Comparison of ENCODE assay signal across 28 mouse cellular contexts in the genomic region with DNA sequence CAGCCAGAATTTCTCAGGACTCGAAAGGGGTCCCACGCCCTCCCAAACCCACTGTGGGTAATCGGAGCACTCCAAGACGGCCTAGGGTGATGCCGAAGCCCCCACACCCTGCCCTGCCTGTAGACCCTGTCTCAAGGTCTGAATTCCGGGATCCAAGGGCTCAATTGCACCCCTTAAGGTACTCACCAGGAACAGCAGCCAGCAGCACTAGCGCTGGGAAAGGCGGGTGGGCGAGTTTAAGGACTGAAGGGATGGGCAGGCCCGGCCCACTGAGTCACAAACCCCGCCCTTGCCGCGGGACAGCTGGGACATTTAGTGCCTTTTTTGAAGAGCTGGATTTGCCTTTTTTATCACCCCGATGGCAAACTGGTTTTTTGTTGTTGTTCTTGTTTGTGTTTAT. TPM values are rescaled to one million over a fixed set of nuclear protein-coding genes. Genes with fewer than 3 reads are reported as not detected.
A peak's percentile ranks its signal among the peaks of the same experiment; 100 is the strongest.
DNase-seq lines count a peak whose midpoint lies in the region; ATAC-seq and TF ChIP-seq lines count a peak whose summit lies in the region.
"Had no signal": no experiment of that assay in that cellular context is flagged by ENCODE, and none has a peak within 500 bp of the region (broad histone marks: within the 10 kb centered on the region; RNA-seq: fewer than 3 reads in every experiment).

A gene (minus strand): TSS at position 214 of the 400 bp plus-strand sequence.

- H3K4me1 ChIP-seq in E14TG2a.4 (replicated peaks; ENCODE audit: low read depth, low read length): peaks cover 48% of the 10 kb centered on the region
- no peaks in the 10 kb centered on the region for H3K4me1 ChIP-seq in stomach, postnatal 0 days (replicated peaks; ENCODE audit: control insufficient read depth, insufficient read depth)
- H3K4me1 ChIP-seq: forebrain, embryonic 12.5 days; heart, embryonic 15.5 days; hindbrain, embryonic 15.5 days had no signal

- intact Hi-C loops in heart, postnatal 36 days (cut with DNase I): no loop called here

- peak; percentile 31 for DNase-seq in 3134 (ENCODE audit: extremely low read depth, insufficient read length, low spot score)
- peak; percentile 97 for DNase-seq in R1 (ENCODE audit: low read depth, low spot score)
- DNase-seq in stomach, postnatal 0 days (ENCODE audit: low spot score): no peak
- DNase-seq in left cerebral cortex, adult 9 months (ENCODE audit: low spot score in 2 of 2): no peak
- no peak for DNase-seq in heart, postnatal 36 days
- DNase-seq: adrenal gland, adult 2 months; adrenal gland, postnatal 25 days; B cell, adult 2 months; cerebellum, adult 2 months; cerebellum, postnatal 14 days; gastrocnemius, postnatal 14 days; heart, adult 2 months; heart, postnatal 14 days; kidney, adult 11 months had no signal

- peak; percentile 61 for TF ChIP-seq CTCF in E14TG2a.4 (conservative IDR thresholded peaks at IDR 0.05; ENCODE audit: low read length)
- 0 out of 2 replicates have a peak, but pooled peaks have one; percentile 21 for TF ChIP-seq CTCF in stomach, postnatal 0 days (IDR thresholded peaks at IDR 0.05; ENCODE audit: low read depth)

- H3K9me3 ChIP-seq in E14TG2a.4 (ENCODE audit: low read length): no peaks in the 10 kb centered on the region
- H3K9me3 ChIP-seq in stomach, postnatal 0 days (ENCODE audit: control insufficient read depth, low read length): no peaks in the 10 kb centered on the region
- H3K9me3 ChIP-seq: embryonic facial prominence, embryonic 13.5 days; forebrain, embryonic 12.5 days; G1E; heart, embryonic 15.5 days; hindbrain, embryonic 15.5 days had no signal

- no peaks in the 10 kb centered on the region for H3K36me3 ChIP-seq in E14TG2a.4 (ENCODE audit: insufficient read depth, low read length)
- no peaks in the 10 kb centered on the region for H3K36me3 ChIP-seq in stomach, postnatal 0 days (ENCODE audit: control insufficient read depth, insufficient read depth, low read length)
- H3K36me3 ChIP-seq: embryonic facial prominence, embryonic 13.5 days; forebrain, embryonic 12.5 days; G1E; heart, embryonic 15.5 days; hindbrain, embryonic 15.5 days had no signal

- no peak within 1 kb of the TSS for H3K27ac ChIP-seq in stomach, postnatal 0 days (replicated peaks)
- H3K27ac ChIP-seq: embryonic facial prominence, embryonic 13.5 days; forebrain, embryonic 12.5 days; heart, adult 2 months; heart, embryonic 15.5 days; hindbrain, embryonic 15.5 days had no signal

- H3K9ac ChIP-seq in stomach, postnatal 0 days (ENCODE audit: low read length): no peak within 1 kb of the TSS
- H3K9ac ChIP-seq: embryonic facial prominence, embryonic 13.5 days; forebrain, embryonic 12.5 days; heart, embryonic 15.5 days; hindbrain, embryonic 15.5 days had no signal

- ATAC-seq in stomach, postnatal 0 days (ENCODE audit: low FRiP score, low TSS enrichment): no peak
- ATAC-seq: CD4-positive, CD25-positive, alpha-beta regulatory T cell, adult 4 months; forebrain, embryonic 16.5 days; inflammation-experienced regulatory T-cells, adult 6 months had no signal

- 47% methylated on average over 14 of the region's 14 CpGs for WGBS in stomach, postnatal 0 days

- H3K4me3 ChIP-seq in E14TG2a.4 (replicated peaks; ENCODE audit: low read length): peak within 1 kb of the TSS; percentile 64
- H3K4me3 ChIP-seq in stomach, postnatal 0 days (ENCODE audit: low read depth, low read length): no peak within 1 kb of the TSS
- H3K4me3 ChIP-seq: embryonic facial prominence, embryonic 13.5 days; forebrain, embryonic 12.5 days; heart, adult 2 months; heart, embryonic 15.5 days; hindbrain, embryonic 15.5 days had no signal

- TF ChIP-seq EP300 in stomach, postnatal 0 days (optimal IDR thresholded peaks at IDR 0.05): no peak

- H3K4me2 ChIP-seq in stomach, postnatal 0 days (replicated peaks; ENCODE audit: low read depth): no peak within 1 kb of the TSS
- H3K4me2 ChIP-seq: embryonic facial prominence, embryonic 13.5 days; forebrain, embryonic 12.5 days; heart, embryonic 11.5 days; heart, embryonic 15.5 days; hindbrain, embryonic 15.5 days had no signal

- H3K27me3 ChIP-seq in E14TG2a.4 (ENCODE audit: insufficient read depth, low read length): no peaks in the 10 kb centered on the region
- no peaks in the 10 kb centered on the region for H3K27me3 ChIP-seq in stomach, postnatal 0 days (ENCODE audit: control insufficient read depth, insufficient read depth, low read length)
- H3K27me3 ChIP-seq: embryonic facial prominence, embryonic 13.5 days; hindbrain, embryonic 15.5 days had no signal

RNA-seq across cellular contexts. Expression of the gene that starts here (rescaled TPM):
- not detected in 2 replicates for polyA plus RNA-seq in stomach, postnatal 0 days (2015; fragmentation: Nextera tagmentation; extraction: Ambion mirVana)
- not detected for total RNA-seq in heart, postnatal 36 days (2021)
- total RNA-seq: adrenal gland, adult 2 months; adrenal gland, postnatal 25 days; common myeloid progenitor, adult 5-6 weeks; G1E; gastrocnemius, adult 18-20 months; gastrocnemius, postnatal 14 days; heart, adult 2 months; heart, postnatal 14 days had no signal
- polyA plus RNA-seq: adrenal gland, adult 2 months; CD4-positive, CD25-positive, alpha-beta regulatory T cell, adult 4 months; cerebellum, adult 2 months; embryonic facial prominence, embryonic 13.5 days; forebrain, embryonic 12.5 days; frontal cortex, adult 2 months; G1E; gonadal fat pad, adult 2 months; heart, adult 2 months; heart, embryonic 11.5 days; heart, embryonic 15.5 days; inflammation-experienced regulatory T-cells, adult 6 months had no signal

Comparison
In these comparisons a context has a peak if more than half of its experiments do, and no peak if none do; other contexts are left out.
1. DNase-seq: peak in 3134 (single experiment) and R1 (single experiment); none in stomach, postnatal 0 days (single experiment), left cerebral cortex, adult 9 months (0 of 2) and heart, postnatal 36 days (0 of 2).